Mouse (Mus musculus) ES-Bruce4 (cell line): ENCODE results near the gene Kif2a. TPM values are rescaled to one million over a fixed set of nuclear protein-coding genes. Genes with fewer than 3 reads are reported as not detected.

Experiments
- H3K27ac ChIP-seq: 2 replicates; pipeline ENCODE4 v1.5.1; 2012; ENCODE audit warnings: low read length, inconsistent platforms; ENCODE audit not compliant: insufficient read depth
- H3K27me3 ChIP-seq: 2 replicates; pipeline ENCODE4 v1.6.1; 2012; ENCODE audit warnings: mild to moderate bottlenecking, low read length, inconsistent platforms; ENCODE audit not compliant: control insufficient read depth, poor library complexity, insufficient read depth, severe bottlenecking
- H3K36me3 ChIP-seq: 2 replicates; pipeline ENCODE4 v1.6.1; 2012; ENCODE audit warnings: inconsistent platforms, mild to moderate bottlenecking, low read length, moderate library complexity; ENCODE audit not compliant: control insufficient read depth, poor library complexity, insufficient read depth, severe bottlenecking
- H3K4me1 ChIP-seq: one replicate; pipeline ENCODE4 v1.8.1; 2011; ENCODE audit warnings: low read length; ENCODE audit not compliant: control insufficient read depth, insufficient read depth
- H3K4me3 ChIP-seq: 2 replicates; pipeline ENCODE4 v1.5.1; 2011; ENCODE audit warnings: low read depth, mild to moderate bottlenecking, low read length
- H3K9ac ChIP-seq: 2 replicates; pipeline ENCODE4 v1.6.1; 2012; ENCODE audit warnings: low read depth, mild to moderate bottlenecking, inconsistent platforms; ENCODE audit not compliant: poor library complexity, severe bottlenecking
- H3K9me3 ChIP-seq: replicated peaks from 2 replicates; pipeline ENCODE4 v1.6.1; 2012; ENCODE audit warnings: mild to moderate bottlenecking, low read length, inconsistent platforms; ENCODE audit not compliant: control insufficient read depth, poor library complexity, insufficient read depth, severe bottlenecking
- CTCF ChIP-seq: IDR thresholded peaks from one replicate; pipeline ENCODE4 v1.8.1; 2011; ENCODE audit warnings: low read depth, low read length
- EP300 ChIP-seq: IDR thresholded peaks from 2 replicates; pipeline ENCODE4 v1.6.1; 2011; ENCODE audit warnings: low read depth, low read length; ENCODE audit not compliant: insufficient read depth
- POLR2A ChIP-seq: IDR thresholded peaks from one replicate; pipeline ENCODE4 v1.8.1; 2011; ENCODE audit warnings: low read length; ENCODE audit not compliant: insufficient read depth
- polyA plus RNA-seq: library from polyadenylated mRNA; stranded (reverse); fragments of >200 nt; gene quantifications from 2 replicates; pipeline ENCODE4 v1.2.4, GENCODE M21; 2011; ENCODE audit warnings: low read depth; ENCODE audit not compliant: missing spikeins, insufficient read depth, insufficient read length

Kif2a gene
- polyA plus RNA-seq, 1 experiment = 162 TPM

- Histone ChIP-seq H3K9me3 (no peaks in the 10 kb centered on the region), H3K27me3 (no peaks in the 10 kb centered on the region), H3K9ac (no peak overlapping the region), H3K36me3 (peaks cover 8% of the 10 kb centered on the region; the same call in 1 of the 2 replicates), H3K27ac (no peak overlapping the region), H3K4me1 (peaks cover 2% of the 10 kb centered on the region), H3K4me3 (no peak overlapping the region)
- TF ChIP-seq POLR2A = no peak
- no peak for TF ChIP-seq EP300
- TF ChIP-seq CTCF = no peak
Measured at GRCm38 (mm10) chr13:107031228-107031627, 9.3 kb upstream of the Kif2a start.

DNA sequence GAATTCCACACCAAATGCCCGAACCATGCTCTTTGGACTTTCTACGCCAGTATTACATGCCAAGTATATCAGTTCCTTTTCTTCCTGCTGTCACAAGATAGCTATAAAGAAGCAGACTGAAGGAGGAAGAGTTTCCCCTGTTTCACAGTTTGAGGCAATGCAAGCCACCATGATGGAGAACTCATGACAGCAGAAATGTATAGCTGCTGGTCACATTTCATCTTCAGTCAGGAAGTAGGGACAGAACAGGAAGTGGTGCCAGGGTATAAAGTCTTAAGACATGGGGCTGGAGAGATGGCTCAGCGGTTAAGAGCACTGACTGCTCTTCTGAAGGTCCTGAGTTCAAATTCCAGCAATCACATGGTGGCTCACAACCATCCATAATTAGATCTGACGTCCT, 5.3 kb upstream of the Kif2a start:
- TF ChIP-seq CTCF (no peak), EP300 (no peak), POLR2A (no peak)
- peaks cover 4% of the 10 kb centered on the region; the same call in 1 of the 2 replicates for H3K9me3 ChIP-seq

DNA sequence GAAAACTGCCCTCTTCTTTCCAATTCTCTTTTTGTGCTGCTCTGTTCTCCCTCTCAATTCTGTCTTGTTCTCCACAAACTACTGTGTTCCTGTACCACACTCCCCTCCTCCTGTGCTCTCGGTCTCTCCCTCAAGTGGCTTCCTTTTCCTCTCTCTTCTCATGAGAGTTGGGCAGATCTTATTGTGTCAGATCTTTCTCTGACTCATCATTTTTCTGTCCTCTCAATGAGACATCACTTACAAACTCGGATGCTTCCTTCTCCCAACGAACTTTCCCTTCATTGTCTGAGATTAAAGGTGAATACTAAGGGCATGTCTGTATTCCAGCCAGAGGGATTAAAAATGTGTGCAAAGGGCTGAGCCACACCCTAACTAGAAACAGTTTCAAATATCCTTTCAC, 3.7 kb upstream of the Kif2a start:
- H3K27ac ChIP-seq = no peak overlapping the region
- H3K4me1 ChIP-seq = no peaks in the 10 kb centered on the region
- no peaks in the 10 kb centered on the region for H3K27me3 ChIP-seq
- no peaks in the 10 kb centered on the region for H3K36me3 ChIP-seq
- no peak for TF ChIP-seq EP300
- TF ChIP-seq CTCF = no peak
- no peak for TF ChIP-seq POLR2A
- peaks cover 4% of the 10 kb centered on the region; the same call in 1 of the 2 replicates for H3K9me3 ChIP-seq
- no peak overlapping the region for H3K9ac ChIP-seq
- no peak overlapping the region for H3K4me3 ChIP-seq

More for the DNA sequence above, 5.3 kb upstream of the Kif2a start:
- Histone ChIP-seq H3K27me3 (no peaks in the 10 kb centered on the region), H3K9ac (no peak overlapping the region), H3K27ac (no peak overlapping the region), H3K4me3 (no peak overlapping the region), H3K4me1 (no peaks in the 10 kb centered on the region), H3K36me3 (no peaks in the 10 kb centered on the region)

GRCm38 (mm10) chr13:107022266-107023171, 593 bp upstream of the Kif2a start:
- H3K9me3 ChIP-seq = peaks cover 4% of the 10 kb centered on the region; the same call in 1 of the 2 replicates
- H3K4me1 ChIP-seq = no peaks in the 10 kb centered on the region
- peak overlapping the region; percentile 91 for H3K9ac ChIP-seq
- no peaks in the 10 kb centered on the region for H3K27me3 ChIP-seq
- H3K4me3 ChIP-seq = peak overlapping the region; percentile 73
- H3K27ac ChIP-seq = peak overlapping the region; percentile 68
- no peak for TF ChIP-seq EP300
- TF ChIP-seq CTCF = no peak
- TF ChIP-seq POLR2A = no peak
- H3K36me3 ChIP-seq = peaks cover 4% of the 10 kb centered on the region; the same call in 1 of the 2 replicates

GRCm38 (mm10) chr13:107019443-107019842, 2.5 kb downstream of the Kif2a start:
- TF ChIP-seq EP300 (no peak), POLR2A (no peak), CTCF (no peak)
- Histone ChIP-seq H3K9me3 (peaks cover 4% of the 10 kb centered on the region; the same call in 1 of the 2 replicates), H3K36me3 (peaks cover 4% of the 10 kb centered on the region; the same call in 1 of the 2 replicates), H3K4me3 (no peak overlapping the region), H3K4me1 (no peaks in the 10 kb centered on the region), H3K9ac (no peak overlapping the region), H3K27me3 (no peaks in the 10 kb centered on the region), H3K27ac (no peak overlapping the region)

DNA sequence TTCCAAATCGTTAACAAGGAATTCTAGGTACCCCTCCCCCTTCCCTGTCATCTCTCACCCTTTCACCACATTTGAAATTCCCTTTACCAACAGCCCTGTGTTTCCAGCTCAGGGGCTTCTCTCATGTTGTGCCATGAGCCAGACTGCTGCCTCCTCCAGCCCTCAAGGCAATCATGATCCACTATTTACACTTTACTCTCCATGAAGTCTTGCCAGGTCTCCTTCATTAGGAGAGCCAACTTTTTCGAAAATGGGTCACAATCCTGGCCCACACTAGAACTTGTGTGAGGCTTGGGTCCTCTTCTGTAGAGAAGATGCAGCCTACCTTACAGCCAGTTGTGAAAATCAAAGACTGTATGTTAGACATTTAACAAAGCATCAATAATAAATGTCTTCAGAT, 8.0 kb downstream of the Kif2a start:
- no peak overlapping the region for H3K9ac ChIP-seq
- peaks cover 3% of the 10 kb centered on the region; the same call in 1 of the 2 replicates for H3K36me3 ChIP-seq
- no peak overlapping the region for H3K27ac ChIP-seq
- H3K9me3 ChIP-seq = no peaks in the 10 kb centered on the region
- H3K4me1 ChIP-seq = no peaks in the 10 kb centered on the region
- no peaks in the 10 kb centered on the region for H3K27me3 ChIP-seq
- no peak overlapping the region for H3K4me3 ChIP-seq
- TF ChIP-seq EP300 = no peak
- no peak for TF ChIP-seq POLR2A
- no peak for TF ChIP-seq CTCF
